Mouse (Mus musculus): Measurements from ENCODE around the gene Nos2. TPM values are rescaled to one million over a fixed set of nuclear protein-coding genes. Genes with fewer than 3 reads are reported as not detected.

The Nos2 gene
- polyA plus RNA-seq, 1 experiment from 2014 or later, result 0.50 TPM

GRCm38 (mm10) chr11:78935178-78935577, 14.6 kb downstream of the Nos2 start:
- Histone ChIP-seq H3K9me3 (replicated peaks; ENCODE audit: control insufficient read depth, low read length) (no peaks in the 10 kb centered on the region), H3K27me3 (replicated peaks; ENCODE audit: control insufficient read depth, insufficient read depth, low read length) (no peaks in the 10 kb centered on the region), H3K4me2 (ENCODE audit: low read length) (no peak overlapping the region), H3K9ac (ENCODE audit: low read length) (no peak overlapping the region), H3K36me3 (ENCODE audit: control insufficient read depth, insufficient read depth, low read length) (no peaks in the 10 kb centered on the region), H3K4me1 (ENCODE audit: control insufficient read depth, insufficient read depth, low read length) (no peaks in the 10 kb centered on the region), H3K27ac (ENCODE audit: low read depth, low read length) (no peak overlapping the region), H3K4me3 (ENCODE audit: low read depth, low read length) (no peak overlapping the region)
- ATAC-seq (no peak), DNase-seq (ENCODE audit: low spot score) (no peak)
- WGBS, result 90% methylated on average over 6 of the region's 6 CpGs

- no peaks in the 10 kb centered on the region for H3K4me1 ChIP-seq (ENCODE audit: control insufficient read depth, insufficient read depth, low read length)
- H3K9ac ChIP-seq (ENCODE audit: low read length), result no peak overlapping the region
- 92% methylated on average over 1 of the region's 1 CpGs for WGBS
- H3K27ac ChIP-seq (ENCODE audit: low read depth, low read length), result no peak overlapping the region
- H3K4me2 ChIP-seq (ENCODE audit: low read length), result no peak overlapping the region
- no peak for ATAC-seq
- H3K9me3 ChIP-seq (replicated peaks; ENCODE audit: control insufficient read depth, low read length), result no peaks in the 10 kb centered on the region
- no peak for DNase-seq (ENCODE audit: low spot score)
- H3K36me3 ChIP-seq (ENCODE audit: control insufficient read depth, insufficient read depth, low read length), result no peaks in the 10 kb centered on the region
- no peaks in the 10 kb centered on the region for H3K27me3 ChIP-seq (replicated peaks; ENCODE audit: control insufficient read depth, insufficient read depth, low read length)
- no peak overlapping the region for H3K4me3 ChIP-seq (ENCODE audit: low read depth, low read length)
Observed at GRCm38 (mm10) chr11:78943083-78943482, 22.5 kb downstream of the Nos2 start.

- Histone ChIP-seq H3K4me1 (ENCODE audit: control insufficient read depth, insufficient read depth, low read length) (no peaks in the 10 kb centered on the region), H3K27ac (ENCODE audit: low read depth, low read length) (no peak overlapping the region), H3K27me3 (replicated peaks; ENCODE audit: control insufficient read depth, insufficient read depth, low read length) (peaks cover 7% of the 10 kb centered on the region; the same call in 1 of the 2 replicates), H3K4me3 (ENCODE audit: low read depth, low read length) (no peak overlapping the region), H3K9ac (ENCODE audit: low read length) (no peak overlapping the region), H3K9me3 (replicated peaks; ENCODE audit: control insufficient read depth, low read length) (no peaks in the 10 kb centered on the region), H3K4me2 (ENCODE audit: low read length) (no peak overlapping the region), H3K36me3 (ENCODE audit: control insufficient read depth, insufficient read depth, low read length) (no peaks in the 10 kb centered on the region)
- DNase-seq (ENCODE audit: low spot score) (no peak), ATAC-seq (no peak)
- 84% methylated on average over 8 of the region's 8 CpGs for WGBS
Observed at GRCm38 (mm10) chr11:78950365-78950764, 29.8 kb downstream of the Nos2 start.

GRCm38 (mm10) chr11:78952467-78952866, 31.9 kb downstream of the Nos2 start:
- H3K4me3 ChIP-seq (ENCODE audit: low read depth, low read length), result 0 out of 2 replicates have a peak overlapping the region, but pooled peaks have one; percentile 5
- H3K4me1 ChIP-seq (ENCODE audit: control insufficient read depth, insufficient read depth, low read length), result no peaks in the 10 kb centered on the region
- no peaks in the 10 kb centered on the region for H3K9me3 ChIP-seq (replicated peaks; ENCODE audit: control insufficient read depth, low read length)
- no peak overlapping the region for H3K27ac ChIP-seq (ENCODE audit: low read depth, low read length)
- ATAC-seq (no peak), DNase-seq (ENCODE audit: low spot score) (peak; percentile 38)
- H3K27me3 ChIP-seq (replicated peaks; ENCODE audit: control insufficient read depth, insufficient read depth, low read length), result peaks cover 7% of the 10 kb centered on the region; the same call in 1 of the 2 replicates
- WGBS, result 8% methylated on average over 17 of the region's 17 CpGs
- H3K36me3 ChIP-seq (ENCODE audit: control insufficient read depth, insufficient read depth, low read length), result no peaks in the 10 kb centered on the region
- H3K9ac ChIP-seq (ENCODE audit: low read length), result no peak overlapping the region; the same call in 1 of the 2 replicates
- H3K4me2 ChIP-seq (ENCODE audit: low read length), result peak overlapping the region; percentile 33

GRCm38 (mm10) chr11:78956260-78956659, 35.7 kb downstream of the Nos2 start:
- Histone ChIP-seq H3K36me3 (ENCODE audit: control insufficient read depth, insufficient read depth, low read length) (no peaks in the 10 kb centered on the region), H3K27ac (ENCODE audit: low read depth, low read length) (no peak overlapping the region), H3K4me3 (ENCODE audit: low read depth, low read length) (no peak overlapping the region), H3K27me3 (replicated peaks; ENCODE audit: control insufficient read depth, insufficient read depth, low read length) (peaks cover 7% of the 10 kb centered on the region; the same call in 1 of the 2 replicates), H3K9ac (ENCODE audit: low read length) (no peak overlapping the region), H3K9me3 (replicated peaks; ENCODE audit: control insufficient read depth, low read length) (no peaks in the 10 kb centered on the region), H3K4me2 (ENCODE audit: low read length) (no peak overlapping the region), H3K4me1 (ENCODE audit: control insufficient read depth, insufficient read depth, low read length) (no peaks in the 10 kb centered on the region)
- 12% methylated on average over 7 of the region's 7 CpGs for WGBS
- peak; percentile 90 for DNase-seq (ENCODE audit: low spot score)
- ATAC-seq, result no peak

GRCm38 (mm10) chr11:78959367-78959766, 38.8 kb downstream of the Nos2 start:
- H3K4me2 ChIP-seq (ENCODE audit: low read length), result no peak overlapping the region
- no peaks in the 10 kb centered on the region for H3K36me3 ChIP-seq (ENCODE audit: control insufficient read depth, insufficient read depth, low read length)
- no peaks in the 10 kb centered on the region for H3K4me1 ChIP-seq (ENCODE audit: control insufficient read depth, insufficient read depth, low read length)
- DNase-seq (ENCODE audit: low spot score) (no peak), ATAC-seq (no peak)
- no peaks in the 10 kb centered on the region for H3K27me3 ChIP-seq (replicated peaks; ENCODE audit: control insufficient read depth, insufficient read depth, low read length)
- no peak overlapping the region for H3K9ac ChIP-seq (ENCODE audit: low read length)
- 77% methylated on average over 8 of the region's 8 CpGs for WGBS
- no peaks in the 10 kb centered on the region for H3K9me3 ChIP-seq (replicated peaks; ENCODE audit: control insufficient read depth, low read length)
- H3K27ac ChIP-seq (ENCODE audit: low read depth, low read length), result no peak overlapping the region
- H3K4me3 ChIP-seq (ENCODE audit: low read depth, low read length), result no peak overlapping the region

- WGBS, result 65% methylated on average over 5 of the region's 5 CpGs
- H3K4me2 ChIP-seq (ENCODE audit: low read length), result no peak overlapping the region
- H3K4me3 ChIP-seq (ENCODE audit: low read depth, low read length), result no peak overlapping the region
- no peak overlapping the region for H3K9ac ChIP-seq (ENCODE audit: low read length)
- H3K36me3 ChIP-seq (ENCODE audit: control insufficient read depth, insufficient read depth, low read length), result no peaks in the 10 kb centered on the region
- H3K4me1 ChIP-seq (ENCODE audit: control insufficient read depth, insufficient read depth, low read length), result no peaks in the 10 kb centered on the region
- H3K27me3 ChIP-seq (replicated peaks; ENCODE audit: control insufficient read depth, insufficient read depth, low read length), result no peaks in the 10 kb centered on the region
- ATAC-seq, result no peak
- H3K9me3 ChIP-seq (replicated peaks; ENCODE audit: control insufficient read depth, low read length), result no peaks in the 10 kb centered on the region
- H3K27ac ChIP-seq (ENCODE audit: low read depth, low read length), result no peak overlapping the region
- no peak for DNase-seq (ENCODE audit: low spot score)
Observed at GRCm38 (mm10) chr11:78959841-78960520, 39.4 kb downstream of the Nos2 start.

- Histone ChIP-seq H3K4me2 (ENCODE audit: low read length) (no peak overlapping the region), H3K36me3 (ENCODE audit: control insufficient read depth, insufficient read depth, low read length) (no peaks in the 10 kb centered on the region), H3K4me1 (ENCODE audit: control insufficient read depth, insufficient read depth, low read length) (no peaks in the 10 kb centered on the region), H3K9ac (ENCODE audit: low read length) (no peak overlapping the region), H3K9me3 (replicated peaks; ENCODE audit: control insufficient read depth, low read length) (no peaks in the 10 kb centered on the region), H3K27ac (ENCODE audit: low read depth, low read length) (no peak overlapping the region), H3K27me3 (replicated peaks; ENCODE audit: control insufficient read depth, insufficient read depth, low read length) (no peaks in the 10 kb centered on the region), H3K4me3 (ENCODE audit: low read depth, low read length) (no peak overlapping the region)
- DNase-seq (ENCODE audit: low spot score), result no peak
- ATAC-seq, result no peak
- 86% methylated on average over 5 of the region's 5 CpGs for WGBS
Observed at GRCm38 (mm10) chr11:78961221-78961620, 40.6 kb downstream of the Nos2 start.

- 24% methylated on average over 4 of the region's 4 CpGs for WGBS
Observed at GRCm38 (mm10) chr11:78967371-78967770, 46.8 kb downstream of the Nos2 start.

More at GRCm38 (mm10) chr11:78967371-78967770, 46.8 kb downstream of the Nos2 start:
- no peaks in the 10 kb centered on the region for H3K4me1 ChIP-seq (ENCODE audit: control insufficient read depth, insufficient read depth, low read length)
- ATAC-seq (no peak), DNase-seq (ENCODE audit: low spot score) (peak; percentile 61)
- H3K36me3 ChIP-seq (ENCODE audit: control insufficient read depth, insufficient read depth, low read length), result no peaks in the 10 kb centered on the region
- H3K4me3 ChIP-seq (ENCODE audit: low read depth, low read length), result no peak overlapping the region
- no peak overlapping the region for H3K4me2 ChIP-seq (ENCODE audit: low read length)
- no peaks in the 10 kb centered on the region for H3K9me3 ChIP-seq (replicated peaks; ENCODE audit: control insufficient read depth, low read length)
- no peak overlapping the region for H3K9ac ChIP-seq (ENCODE audit: low read length)
- H3K27me3 ChIP-seq (replicated peaks; ENCODE audit: control insufficient read depth, insufficient read depth, low read length), result no peaks in the 10 kb centered on the region
- no peak overlapping the region for H3K27ac ChIP-seq (ENCODE audit: low read depth, low read length)

Data from forebrain, embryonic 14.5 days (tissue).